In genomic region chr5:73071319-73071718, GRCm38 (mm10) we compare ENCODE assay signal across 9 mouse cellular contexts.
DNase-seq lines count a peak whose midpoint lies in the region; ATAC-seq and TF ChIP-seq lines count a peak whose summit lies in the region.
"Had no signal": no experiment of that assay in that cellular context is flagged by ENCODE, and none has a peak within 500 bp of the region (broad histone marks: within the 10 kb centered on the region; RNA-seq: fewer than 3 reads in every experiment).

No protein-coding gene starts in this region.

- H3K4me3 ChIP-seq in E14TG2a.4 (replicated peaks; ENCODE audit: low read length) = peak overlapping the region; percentile 35; the same call in 1 of the 2 replicates
- H3K4me3 ChIP-seq in hindbrain, embryonic 10.5 days = no peak overlapping the region
- H3K4me3 ChIP-seq in lung, embryonic 14.5 days (ENCODE audit: low read depth, low read length) = no peak overlapping the region
- peak overlapping the region; percentile 1; the same call in 1 of the 2 replicates for H3K4me3 ChIP-seq in olfactory bulb, adult 2 months (ENCODE audit: insufficient read depth, low read depth, low read length)
- no peak overlapping the region for H3K4me3 ChIP-seq in thymus, adult 2 months (ENCODE audit: control insufficient read depth, insufficient read depth, low read length)
- H3K4me3 ChIP-seq: heart, embryonic 13.5 days had no signal

- H3K4me2 ChIP-seq in lung, embryonic 14.5 days = no peak overlapping the region
- H3K4me2 ChIP-seq: heart, embryonic 13.5 days had no signal

- DNase-seq in brain, embryonic 18.5 days (ENCODE audit: low read depth, low spot score) = peak; percentile 14
- DNase-seq in hindbrain, embryonic 10.5 days (ENCODE audit: low spot score) = peak; percentile 73
- DNase-seq in layer of hippocampus, adult 8-10 months (ENCODE audit: low spot score in 2 of 2) = peak; percentile 64 to 75
- peak; percentile 92 for DNase-seq in lung, embryonic 14.5 days
- DNase-seq in thymus, adult 2 months = peak; percentile 66

- H3K9ac ChIP-seq in lung, embryonic 14.5 days = no peak overlapping the region
- H3K9ac ChIP-seq: heart, embryonic 13.5 days had no signal

- no peaks in the 10 kb centered on the region for H3K9me3 ChIP-seq in E14TG2a.4 (ENCODE audit: low read length)
- no peaks in the 10 kb centered on the region for H3K9me3 ChIP-seq in hindbrain, embryonic 10.5 days
- H3K9me3 ChIP-seq in lung, embryonic 14.5 days (ENCODE audit: low read depth, low read length) = no peaks in the 10 kb centered on the region
- H3K9me3 ChIP-seq: heart, embryonic 13.5 days had no signal

- ATAC-seq in erythroblast, adult 5-6 weeks (replicated peaks; ENCODE audit: low FRiP score, poor library complexity, severe bottlenecking) = peak; percentile 65
- peak; percentile 74 for ATAC-seq in lung, embryonic 14.5 days (ENCODE audit: insufficient read depth)

- TF ChIP-seq CTCF in E14TG2a.4 (conservative IDR thresholded peaks at IDR 0.05; ENCODE audit: low read length) = peak; percentile 79
- peak; percentile 92 for TF ChIP-seq CTCF in lung, embryonic 14.5 days (IDR thresholded peaks at IDR 0.05; ENCODE audit: low read depth)
- TF ChIP-seq CTCF in olfactory bulb, adult 2 months (IDR thresholded peaks at IDR 0.05; ENCODE audit: insufficient read depth, low read depth, low read length) = peak; percentile 92
- TF ChIP-seq CTCF in thymus, adult 2 months (IDR thresholded peaks at IDR 0.05; ENCODE audit: borderline replicate concordance, control insufficient read depth, extremely low read depth, insufficient read depth, low read length, poor library complexity) = peak; percentile 65; the same call in 1 of the 2 replicates

- H3K27me3 ChIP-seq in E14TG2a.4 (ENCODE audit: insufficient read depth, low read length) = no peaks in the 10 kb centered on the region
- no peaks in the 10 kb centered on the region for H3K27me3 ChIP-seq in hindbrain, embryonic 10.5 days (ENCODE audit: insufficient read depth, poor library complexity, severe bottlenecking)
- H3K27me3 ChIP-seq in lung, embryonic 14.5 days (ENCODE audit: insufficient read depth, low read length) = no peaks in the 10 kb centered on the region
- H3K27me3 ChIP-seq in thymus, adult 2 months (ENCODE audit: control insufficient read depth, insufficient read depth, low read length) = no peaks in the 10 kb centered on the region
- H3K27me3 ChIP-seq: heart, embryonic 13.5 days had no signal

- H3K27ac ChIP-seq in hindbrain, embryonic 10.5 days = no peak overlapping the region
- H3K27ac ChIP-seq in lung, embryonic 14.5 days (ENCODE audit: low read depth) = no peak overlapping the region
- H3K27ac ChIP-seq in olfactory bulb, adult 2 months (ENCODE audit: insufficient read depth, low read depth, low read length) = no peak overlapping the region
- H3K27ac ChIP-seq in thymus, adult 2 months (ENCODE audit: control insufficient read depth, insufficient read depth, low read length) = no peak overlapping the region
- H3K27ac ChIP-seq: heart, embryonic 13.5 days had no signal

- 45% methylated on average over 15 of the region's 15 CpGs for WGBS in hindbrain, embryonic 10.5 days
- WGBS in lung, embryonic 14.5 days = 31% methylated on average over 15 of the region's 15 CpGs
- WGBS in olfactory bulb, adult 2 months = 9% methylated on average over 15 of the region's 15 CpGs
- 68% methylated on average over 15 of the region's 15 CpGs for WGBS in thymus, adult 2 months

- H3K36me3 ChIP-seq in E14TG2a.4 (ENCODE audit: insufficient read depth, low read length) = peaks cover 85% of the 10 kb centered on the region
- H3K36me3 ChIP-seq in hindbrain, embryonic 10.5 days = peaks cover 92% of the 10 kb centered on the region
- H3K36me3 ChIP-seq in lung, embryonic 14.5 days (ENCODE audit: insufficient read depth) = peaks cover 79% of the 10 kb centered on the region
- H3K36me3 ChIP-seq in thymus, adult 2 months (ENCODE audit: control insufficient read depth, insufficient read depth, low read length) = peaks cover 88% of the 10 kb centered on the region

- TF ChIP-seq POLR2A in olfactory bulb, adult 2 months (IDR thresholded peaks at IDR 0.05; ENCODE audit: insufficient read depth, low read depth, low read length) = no peak
- TF ChIP-seq POLR2A in thymus, adult 2 months (IDR thresholded peaks at IDR 0.05; ENCODE audit: control insufficient read depth, extremely low read depth, insufficient read depth, low read length, poor library complexity) = no peak

- peaks cover 17% of the 10 kb centered on the region for H3K4me1 ChIP-seq in E14TG2a.4 (replicated peaks; ENCODE audit: low read depth, low read length)
- no peaks in the 10 kb centered on the region; the same call in 1 of the 2 replicates for H3K4me1 ChIP-seq in hindbrain, embryonic 10.5 days (replicated peaks)
- H3K4me1 ChIP-seq in lung, embryonic 14.5 days (ENCODE audit: insufficient read depth) = no peaks in the 10 kb centered on the region
- peaks cover 6% of the 10 kb centered on the region; the same call in 1 of the 2 replicates for H3K4me1 ChIP-seq in olfactory bulb, adult 2 months (ENCODE audit: control insufficient read depth, insufficient read depth, low read length)
- H3K4me1 ChIP-seq in thymus, adult 2 months (replicated peaks; ENCODE audit: control insufficient read depth, insufficient read depth, low read length) = no peaks in the 10 kb centered on the region
- H3K4me1 ChIP-seq: heart, embryonic 13.5 days had no signal

Comparison
In these comparisons a context has a peak if more than half of its experiments do, and no peak if none do; other contexts are left out.
1. H3K4me3 ChIP-seq: peak in E14TG2a.4 (single experiment) and olfactory bulb, adult 2 months (single experiment); none in hindbrain, embryonic 10.5 days (single experiment), lung, embryonic 14.5 days (single experiment) and thymus, adult 2 months (single experiment).
2. DNase-seq: peak in every context shown above with its lines; median percentile 92 in lung, embryonic 14.5 days; 73 in hindbrain, embryonic 10.5 days; 70 in layer of hippocampus, adult 8-10 months; 66 in thymus, adult 2 months; 14 in brain, embryonic 18.5 days.
3. Peak in every context shown above with its lines, with median percentiles within 50 percentile points of each other: CTCF ChIP-seq.